Mouse (Mus musculus) megakaryocyte, embryonic 14.5 days (primary cell): ENCODE measurements at regions not wholly inside any gene's neighbourhood (a gene's known extent, or its start where the extent isn't known, plus 50 kb on each side); places are given as distances from the start of the nearest gene placed in this dataset.

Experiments used
- FLI1 ChIP-seq: IDR thresholded peaks from 2 replicates; pipeline ENCODE4 v1.6.1; 2012; ENCODE audit warnings: low read length, inconsistent platforms, mixed read lengths
- GATA1 ChIP-seq: IDR thresholded peaks from 3 replicates; pipeline ENCODE4 v1.6.1; 2012; ENCODE audit warnings: mixed read lengths, low read length, inconsistent platforms, borderline replicate concordance

DNA sequence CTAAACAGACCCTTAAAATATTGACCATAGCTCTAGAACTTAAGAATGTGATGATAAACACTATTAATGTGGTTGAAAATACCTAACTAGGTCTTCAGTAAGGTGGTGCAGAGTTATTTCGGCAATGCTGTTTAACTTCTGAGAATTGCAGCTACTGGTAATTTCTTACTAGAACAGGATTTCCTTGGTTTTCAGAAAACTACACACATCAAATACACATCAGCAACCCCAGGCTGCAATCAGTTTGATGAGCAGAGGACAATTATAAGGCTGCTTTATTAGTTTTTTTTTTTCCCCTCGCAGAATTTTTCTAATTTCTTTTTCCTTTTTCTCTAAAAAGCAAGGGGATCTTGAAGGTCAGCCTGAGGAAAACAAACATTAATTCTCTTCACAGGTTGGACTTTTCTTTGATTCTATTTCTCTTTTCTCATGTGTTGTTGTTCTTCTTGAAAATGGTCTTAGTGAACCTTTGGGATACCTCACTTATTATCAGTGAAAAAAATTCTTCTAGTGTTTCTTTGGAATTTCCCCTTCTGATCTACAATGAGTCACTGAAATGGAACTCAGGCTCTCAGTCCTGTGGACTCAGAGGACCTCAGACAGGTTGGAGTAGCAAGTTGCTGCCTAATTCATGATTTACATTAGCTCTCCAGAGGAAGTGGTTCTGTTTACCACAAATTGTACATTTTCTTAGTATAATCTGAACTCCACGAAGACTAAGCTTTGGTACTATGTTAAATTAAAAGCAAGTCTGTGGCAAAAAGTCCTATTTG is 194.9 kb upstream of the Klf6 start:
- TF ChIP-seq GATA1 (no peak), FLI1 (no peak)
